Mouse (Mus musculus): ENCODE data around the gene Jaml. TPM values are rescaled to one million over a fixed set of nuclear protein-coding genes. Genes with fewer than 3 reads are reported as not detected.
"Not testable (repeated sequence)": the region's sequence is repeated elsewhere in the genome, so short reads cannot be mapped to it uniquely, and the experiment has no call there.

Gene Jaml
- 2.1 and 2.6 TPM in 2 replicates for polyA plus RNA-seq (2014; fragmentation: Nextera tagmentation; extraction: Ambion mirVana)

DNA sequence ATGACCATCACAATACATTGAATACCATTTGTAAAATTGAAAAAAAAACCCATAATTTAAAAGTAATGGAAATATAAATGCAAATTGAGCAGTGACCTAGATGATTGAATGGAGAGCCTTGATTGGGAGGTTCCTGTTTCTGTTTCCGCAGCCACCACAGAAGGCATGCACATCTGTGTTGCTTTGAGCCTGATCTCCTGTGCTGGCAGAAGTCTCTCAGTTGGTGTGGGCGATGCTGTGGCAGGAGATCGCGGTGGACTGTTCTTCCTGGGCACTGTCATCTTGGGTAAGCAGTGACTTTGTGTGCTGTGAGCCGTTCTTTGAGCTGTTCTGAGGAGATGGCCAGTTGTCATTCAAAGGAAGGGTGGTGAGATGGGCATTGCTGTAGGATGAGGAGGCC is at the start of gene Jaml:
Gene Jaml, plus strand, starts transcription at position 173 of the 400 bp plus-strand sequence.
- Histone ChIP-seq H3K4me1 (ENCODE audit: control insufficient read depth, insufficient read depth, low read length) (no peaks in the 10 kb centered on the region), H3K27ac (replicated peaks; ENCODE audit: low read depth, low read length) (no peak within 1 kb of the TSS), H3K9ac (ENCODE audit: low read length) (no peak within 1 kb of the TSS), H3K36me3 (ENCODE audit: control insufficient read depth, insufficient read depth, low read length) (no peaks in the 10 kb centered on the region), H3K4me2 (ENCODE audit: low read depth, severe bottlenecking) (no peak within 1 kb of the TSS), H3K4me3 (ENCODE audit: low read depth, low read length) (no peak within 1 kb of the TSS), H3K27me3 (ENCODE audit: control insufficient read depth, insufficient read depth, low read length) (no peaks in the 10 kb centered on the region), H3K9me3 (ENCODE audit: control insufficient read depth, low read length) (no peaks in the 10 kb centered on the region)
- no peak for ATAC-seq (ENCODE audit: insufficient number of reproducible peaks, low FRiP score, low TSS enrichment, low read depth)
- DNase-seq (ENCODE audit: low spot score), result no peak
- WGBS, result 83% methylated on average over 5 of the region's 5 CpGs

DNA sequence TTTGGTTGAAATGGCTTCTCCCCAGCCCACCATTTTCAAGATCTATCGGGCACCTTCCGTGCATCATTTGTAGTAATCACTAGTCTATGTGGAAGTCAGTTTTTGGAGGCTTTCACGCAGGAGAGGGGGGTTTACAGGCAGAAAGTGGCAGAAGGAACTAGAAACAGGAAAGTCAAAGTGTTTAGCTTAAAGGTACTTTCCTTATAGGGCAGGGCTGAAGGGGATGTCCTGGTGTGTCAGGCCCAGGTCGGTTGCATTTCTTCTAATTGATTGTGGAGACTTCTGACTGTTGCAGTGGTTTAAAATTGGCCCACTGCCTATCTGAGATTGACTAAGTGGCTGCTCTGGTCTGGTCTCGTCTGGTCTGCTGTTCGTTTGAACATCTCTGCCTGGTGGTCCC is 48.6 kb upstream of the Jaml start:
- no peak overlapping the region for H3K27ac ChIP-seq (replicated peaks; ENCODE audit: low read depth, low read length)
- no peaks in the 10 kb centered on the region for H3K27me3 ChIP-seq (ENCODE audit: control insufficient read depth, insufficient read depth, low read length)
- no peak overlapping the region for H3K4me2 ChIP-seq (ENCODE audit: low read depth, severe bottlenecking)
- H3K4me1 ChIP-seq (ENCODE audit: control insufficient read depth, insufficient read depth, low read length), result no peaks in the 10 kb centered on the region
- H3K9me3 ChIP-seq (ENCODE audit: control insufficient read depth, low read length), result no peaks in the 10 kb centered on the region
- DNase-seq (ENCODE audit: low spot score) (no peak), ATAC-seq (ENCODE audit: insufficient number of reproducible peaks, low FRiP score, low TSS enrichment, low read depth) (no peak)
- H3K9ac ChIP-seq (ENCODE audit: low read length), result no peak overlapping the region
- H3K4me3 ChIP-seq (ENCODE audit: low read depth, low read length), result no peak overlapping the region
- no peaks in the 10 kb centered on the region for H3K36me3 ChIP-seq (ENCODE audit: control insufficient read depth, insufficient read depth, low read length)
- 74% methylated on average over 6 of the region's 6 CpGs for WGBS

DNA sequence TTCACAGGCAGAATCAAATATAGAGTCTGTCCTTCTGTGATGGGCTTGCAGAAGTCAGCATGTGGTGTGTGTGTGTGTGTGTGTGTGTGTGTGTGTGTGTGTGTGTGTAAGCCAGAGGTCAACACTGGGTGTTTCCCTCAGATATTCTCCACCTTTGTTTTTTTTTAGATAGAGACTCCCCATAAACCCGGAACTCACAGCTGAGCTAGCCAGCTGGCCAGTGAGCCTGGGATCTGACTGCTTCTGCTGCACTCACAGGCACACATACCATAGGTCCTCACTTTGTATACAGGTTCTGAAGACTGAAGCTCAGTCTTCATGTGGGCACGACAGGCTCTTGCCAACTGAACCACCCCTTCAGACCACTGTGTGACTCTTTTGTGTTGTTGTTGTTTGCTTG is 46.7 kb upstream of the Jaml start:
- DNase-seq (ENCODE audit: low spot score), result no peak

DNA sequence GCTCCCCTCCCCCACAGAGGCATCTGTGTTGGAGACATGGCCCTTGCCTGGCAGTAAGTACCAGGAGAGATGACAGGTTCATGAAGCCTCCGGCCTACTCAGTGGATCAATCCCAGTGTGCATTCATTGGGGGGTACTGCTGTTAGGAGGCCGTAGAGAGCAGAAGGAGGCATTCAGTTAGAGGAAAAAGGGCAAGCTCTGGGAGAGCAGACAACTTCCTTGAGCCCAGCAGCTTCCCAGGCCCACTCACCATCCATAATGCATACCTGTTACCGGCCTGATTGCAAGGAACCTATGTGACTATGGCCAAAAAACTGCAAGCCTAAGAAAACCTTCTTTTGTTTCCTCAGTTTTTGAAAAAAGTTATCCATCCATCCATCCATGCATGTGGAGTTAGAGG is 44.5 kb upstream of the Jaml start:
- Histone ChIP-seq H3K4me3 (ENCODE audit: low read depth, low read length) (no peak overlapping the region), H3K9me3 (ENCODE audit: control insufficient read depth, low read length) (no peaks in the 10 kb centered on the region), H3K27me3 (ENCODE audit: control insufficient read depth, insufficient read depth, low read length) (no peaks in the 10 kb centered on the region), H3K9ac (ENCODE audit: low read length) (no peak overlapping the region), H3K4me2 (ENCODE audit: low read depth, severe bottlenecking) (no peak overlapping the region), H3K36me3 (ENCODE audit: control insufficient read depth, insufficient read depth, low read length) (no peaks in the 10 kb centered on the region), H3K27ac (replicated peaks; ENCODE audit: low read depth, low read length) (no peak overlapping the region), H3K4me1 (ENCODE audit: control insufficient read depth, insufficient read depth, low read length) (no peaks in the 10 kb centered on the region)
- 78% methylated on average over 3 of the region's 3 CpGs for WGBS
- ATAC-seq (ENCODE audit: insufficient number of reproducible peaks, low FRiP score, low TSS enrichment, low read depth) (no peak), DNase-seq (ENCODE audit: low spot score) (no peak)

More for the DNA sequence above, 46.7 kb upstream of the Jaml start:
- Histone ChIP-seq H3K27me3 (ENCODE audit: control insufficient read depth, insufficient read depth, low read length) (no peaks in the 10 kb centered on the region), H3K4me1 (ENCODE audit: control insufficient read depth, insufficient read depth, low read length) (no peaks in the 10 kb centered on the region), H3K36me3 (ENCODE audit: control insufficient read depth, insufficient read depth, low read length) (no peaks in the 10 kb centered on the region), H3K4me3 (ENCODE audit: low read depth, low read length) (no peak overlapping the region), H3K9me3 (ENCODE audit: control insufficient read depth, low read length) (no peaks in the 10 kb centered on the region), H3K9ac (ENCODE audit: low read length) (no peak overlapping the region), H3K4me2 (ENCODE audit: low read depth, severe bottlenecking) (no peak overlapping the region), H3K27ac (replicated peaks; ENCODE audit: low read depth, low read length) (no peak overlapping the region)
- ATAC-seq (ENCODE audit: insufficient number of reproducible peaks, low FRiP score, low TSS enrichment, low read depth), result no peak
- 77% methylated on average over 2 of the region's 2 CpGs for WGBS

DNA sequence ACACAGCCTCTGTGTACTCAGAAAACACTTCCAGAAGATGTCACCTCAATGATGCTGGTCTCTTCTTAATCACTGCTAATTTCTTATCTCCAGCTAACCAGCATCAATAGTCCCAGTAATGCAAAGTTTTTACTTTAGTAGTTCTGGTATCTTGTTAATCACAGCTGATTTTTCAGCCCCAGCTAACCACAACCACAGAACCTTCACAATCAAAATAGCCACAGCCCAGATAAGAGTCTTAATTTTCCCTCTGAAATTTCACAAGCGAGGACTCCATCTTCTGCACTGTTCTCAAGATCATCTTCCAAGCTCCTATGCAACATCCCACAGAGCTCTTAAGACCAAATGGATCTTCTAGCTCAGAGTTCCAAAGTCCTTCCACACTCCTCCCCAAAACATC is 41.2 kb upstream of the Jaml start:
- not testable (repeated sequence) for H3K36me3 ChIP-seq (ENCODE audit: control insufficient read depth, insufficient read depth, low read length); H3K9me3 ChIP-seq (ENCODE audit: control insufficient read depth, low read length); H3K4me2 ChIP-seq (ENCODE audit: low read depth, severe bottlenecking); DNase-seq (ENCODE audit: low spot score); H3K4me3 ChIP-seq (ENCODE audit: low read depth, low read length); H3K27ac ChIP-seq (replicated peaks; ENCODE audit: low read depth, low read length); H3K9ac ChIP-seq (ENCODE audit: low read length); H3K4me1 ChIP-seq (ENCODE audit: control insufficient read depth, insufficient read depth, low read length); ATAC-seq (ENCODE audit: insufficient number of reproducible peaks, low FRiP score, low TSS enrichment, low read depth); H3K27me3 ChIP-seq (ENCODE audit: control insufficient read depth, insufficient read depth, low read length)
- WGBS, result 82% methylated on average over 1 of the region's 1 CpGs

DNA sequence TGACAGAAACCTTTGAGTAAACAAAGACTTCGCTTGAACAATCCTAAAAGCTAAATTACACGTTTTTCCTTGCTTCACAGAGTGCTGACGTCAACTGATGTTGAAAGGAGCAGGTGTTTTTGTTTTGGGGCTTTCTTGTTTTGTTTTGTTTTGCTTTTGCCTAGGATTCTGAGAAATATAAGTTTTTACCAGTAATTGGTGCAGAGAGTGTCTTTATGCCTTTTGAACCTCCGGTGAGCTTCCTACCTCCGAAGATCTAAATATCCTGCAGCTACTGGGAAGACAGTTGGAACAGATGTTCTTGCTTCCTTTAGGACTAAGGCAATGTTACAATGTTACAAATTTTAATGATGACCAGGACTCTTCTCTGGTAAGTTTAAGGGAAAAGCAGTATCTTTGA is 39.5 kb upstream of the Jaml start, which contains the start of gene Mpzl2:
Gene Mpzl2, plus strand, starts transcription at position 301 of the 400 bp plus-strand sequence.
- H3K27me3 ChIP-seq (ENCODE audit: control insufficient read depth, insufficient read depth, low read length), result 0 out of 2 replicates have a peak, but pooled peaks cover 5% of the 10 kb centered on the region
- no peak for DNase-seq (ENCODE audit: low spot score)
- ATAC-seq (ENCODE audit: insufficient number of reproducible peaks, low FRiP score, low TSS enrichment, low read depth), result no peak
- H3K9me3 ChIP-seq (ENCODE audit: control insufficient read depth, low read length), result no peaks in the 10 kb centered on the region
- H3K4me2 ChIP-seq (ENCODE audit: low read depth, severe bottlenecking), result peak within 1 kb of the TSS; percentile 15; the same call in 1 of the 2 replicates
- H3K9ac ChIP-seq (ENCODE audit: low read length), result no peak within 1 kb of the TSS
- H3K27ac ChIP-seq (replicated peaks; ENCODE audit: low read depth, low read length), result no peak within 1 kb of the TSS
- no peak within 1 kb of the TSS for H3K4me3 ChIP-seq (ENCODE audit: low read depth, low read length)
- no peaks in the 10 kb centered on the region for H3K36me3 ChIP-seq (ENCODE audit: control insufficient read depth, insufficient read depth, low read length)
- 66% methylated on average over 5 of the region's 5 CpGs for WGBS
- peaks cover 17% of the 10 kb centered on the region for H3K4me1 ChIP-seq (ENCODE audit: control insufficient read depth, insufficient read depth, low read length)

DNA sequence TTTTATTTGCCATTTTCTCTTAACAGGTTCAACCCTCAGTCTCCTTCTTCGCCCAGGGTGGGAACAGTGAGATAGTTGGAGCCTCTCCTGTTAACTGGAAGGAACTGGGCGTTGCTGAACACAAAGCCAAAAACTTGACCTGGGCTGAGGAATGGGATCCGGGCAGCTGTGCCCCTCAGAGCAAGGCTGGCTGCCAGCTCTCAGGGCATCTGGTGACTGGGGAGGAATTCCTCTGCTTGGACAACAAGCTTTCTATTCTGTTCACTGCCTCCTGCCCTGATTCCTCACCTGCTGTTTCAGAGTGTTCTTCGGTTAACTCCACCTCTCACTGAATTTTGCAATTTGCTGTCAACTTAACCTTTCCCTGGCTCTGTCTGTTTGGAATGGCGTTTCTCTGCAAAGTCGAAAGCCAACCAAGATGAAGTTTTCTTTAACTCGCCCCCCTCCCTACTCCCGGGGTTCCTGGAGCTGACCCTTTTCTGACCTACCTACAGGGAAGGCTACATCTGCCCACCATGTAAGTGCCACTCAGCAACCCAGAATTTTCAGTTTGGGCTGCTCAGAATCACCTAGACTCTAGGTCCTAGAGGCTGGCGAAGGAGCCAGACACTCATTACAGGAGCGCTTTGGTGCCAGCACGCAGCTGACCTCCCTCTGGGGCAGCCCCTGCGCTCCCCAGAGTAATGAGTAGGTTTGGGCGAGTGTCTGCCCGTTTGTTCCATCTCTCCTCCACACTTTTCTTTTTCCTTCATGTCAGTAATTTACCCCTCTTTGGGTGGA is 38.7 kb upstream of the Jaml start:
- Histone ChIP-seq H3K9me3 (ENCODE audit: control insufficient read depth, low read length) (no peaks in the 10 kb centered on the region), H3K27ac (replicated peaks; ENCODE audit: low read depth, low read length) (no peak overlapping the region), H3K27me3 (ENCODE audit: control insufficient read depth, insufficient read depth, low read length) (0 out of 2 replicates have a peak, but pooled peaks cover 5% of the 10 kb centered on the region), H3K4me1 (ENCODE audit: control insufficient read depth, insufficient read depth, low read length) (peaks cover 17% of the 10 kb centered on the region), H3K36me3 (ENCODE audit: control insufficient read depth, insufficient read depth, low read length) (no peaks in the 10 kb centered on the region), H3K4me2 (ENCODE audit: low read depth, severe bottlenecking) (peak overlapping the region; percentile 15; the same call in 1 of the 2 replicates), H3K9ac (ENCODE audit: low read length) (no peak overlapping the region), H3K4me3 (ENCODE audit: low read depth, low read length) (no peak overlapping the region)
- no peak for ATAC-seq (ENCODE audit: insufficient number of reproducible peaks, low FRiP score, low TSS enrichment, low read depth)
- DNase-seq (ENCODE audit: low spot score), result peak; percentile 21
- WGBS, result 15% methylated on average over 14 of the region's 14 CpGs

DNA sequence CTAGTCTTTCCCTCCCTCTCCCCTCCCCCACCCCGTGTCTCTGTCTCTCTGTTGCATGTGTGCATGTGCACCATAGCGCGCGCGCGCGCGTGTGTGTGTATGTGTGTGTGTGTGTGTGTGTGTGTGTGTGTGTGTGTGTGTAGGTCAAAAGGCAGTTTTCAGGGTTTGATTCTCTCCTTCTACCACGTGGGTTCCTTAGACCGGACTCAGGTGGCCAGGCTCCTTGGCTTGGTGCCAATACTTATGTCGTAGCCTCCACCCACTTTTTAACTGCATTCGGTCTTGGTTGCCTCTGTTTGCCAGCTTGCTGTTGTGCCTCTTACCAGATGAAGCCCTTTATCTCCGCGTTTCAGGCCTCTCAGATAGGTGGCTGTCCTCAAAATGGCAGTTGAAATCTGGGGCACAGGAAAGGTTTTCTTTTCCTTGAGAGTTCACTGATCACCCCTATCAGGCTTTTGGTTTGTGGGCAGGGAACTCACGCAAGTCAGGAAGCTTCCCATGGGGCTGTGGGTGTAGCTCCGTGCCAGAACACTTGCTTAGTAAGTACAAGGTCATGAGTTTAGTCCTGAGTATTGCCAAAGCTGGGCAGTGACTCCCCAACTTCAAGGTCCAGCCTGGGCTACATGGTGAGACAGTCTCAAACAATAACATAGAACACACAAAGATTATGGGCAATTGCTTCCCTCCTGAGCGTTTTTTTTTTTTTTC is 37.7 kb upstream of the Jaml start:
- Histone ChIP-seq H3K9me3 (ENCODE audit: control insufficient read depth, low read length) (no peaks in the 10 kb centered on the region), H3K4me2 (ENCODE audit: low read depth, severe bottlenecking) (no peak overlapping the region), H3K27ac (replicated peaks; ENCODE audit: low read depth, low read length) (no peak overlapping the region), H3K9ac (ENCODE audit: low read length) (no peak overlapping the region), H3K4me1 (ENCODE audit: control insufficient read depth, insufficient read depth, low read length) (peaks cover 17% of the 10 kb centered on the region), H3K27me3 (ENCODE audit: control insufficient read depth, insufficient read depth, low read length) (0 out of 2 replicates have a peak, but pooled peaks cover 5% of the 10 kb centered on the region), H3K36me3 (ENCODE audit: control insufficient read depth, insufficient read depth, low read length) (no peaks in the 10 kb centered on the region), H3K4me3 (ENCODE audit: low read depth, low read length) (no peak overlapping the region)
- ATAC-seq (ENCODE audit: insufficient number of reproducible peaks, low FRiP score, low TSS enrichment, low read depth), result no peak
- peak; percentile 43 for DNase-seq (ENCODE audit: low spot score)
- 42% methylated on average over 17 of the region's 17 CpGs for WGBS

Data from limb, embryonic 11.5 days (tissue).